Mouse (Mus musculus): ENCODE data around the gene Sash1.

Sash1 gene

DNA sequence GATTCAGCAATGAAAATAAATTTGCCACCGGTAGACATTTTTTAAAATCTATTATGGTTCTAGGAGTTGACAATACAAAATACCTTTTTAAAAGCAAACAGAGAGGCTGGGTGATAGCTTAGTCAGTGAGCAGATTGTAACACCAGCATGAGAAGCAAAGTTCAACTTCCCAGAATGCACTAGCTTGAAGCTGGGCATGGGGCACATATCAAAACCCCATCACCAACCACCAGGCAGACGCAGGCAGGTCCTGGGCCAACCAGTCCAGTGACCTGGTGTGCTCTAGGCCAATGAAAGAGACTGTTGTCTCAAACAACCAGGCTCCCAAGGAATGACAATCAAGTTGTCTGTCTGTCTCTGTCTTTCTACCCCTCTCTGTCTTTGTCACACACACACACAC is 98.6 kb downstream of the Sash1 start:
- peak; percentile 70 for DNase-seq

DNA sequence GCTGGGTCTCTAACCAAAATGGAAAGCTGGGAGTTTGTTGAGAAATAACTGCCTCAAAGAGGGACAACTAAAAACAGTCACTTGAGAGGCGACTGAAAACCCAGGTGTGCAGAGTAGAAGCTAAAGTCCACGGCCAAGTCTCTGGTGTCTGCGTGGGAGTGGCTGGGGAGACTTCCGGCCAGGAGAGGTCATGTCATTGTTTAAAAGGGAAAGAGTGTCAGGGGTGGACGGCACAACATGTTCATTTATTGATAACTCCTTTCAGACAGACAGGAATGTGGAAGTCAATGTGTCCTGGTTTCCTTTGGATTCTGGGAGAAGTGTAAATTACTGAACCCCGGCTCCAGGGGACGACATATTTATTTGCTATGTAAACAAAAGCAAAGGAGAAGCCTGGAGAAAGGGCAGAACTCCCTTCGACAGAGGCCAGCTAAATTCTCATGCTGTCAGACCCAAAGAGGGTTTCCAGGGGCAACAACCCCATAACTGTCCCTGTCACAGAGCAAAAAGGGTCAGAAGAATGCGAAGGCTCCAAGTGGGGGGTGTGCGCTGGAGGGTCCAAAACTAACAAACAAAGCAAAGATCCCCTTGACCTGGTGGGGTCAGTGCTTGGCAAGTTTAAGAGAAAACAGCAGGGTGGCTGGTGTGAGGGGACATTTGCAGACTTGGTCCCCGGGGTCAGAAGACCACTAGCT is 100.3 kb downstream of the Sash1 start:
- DNase-seq, result no peak

GRCm38 (mm10) chr10:8781876-8782372 is 103.9 kb downstream of the Sash1 start:
- DNase-seq, result no peak

GRCm38 (mm10) chr10:8779842-8780241 is 106.0 kb downstream of the Sash1 start:
- no peak for DNase-seq

DNA sequence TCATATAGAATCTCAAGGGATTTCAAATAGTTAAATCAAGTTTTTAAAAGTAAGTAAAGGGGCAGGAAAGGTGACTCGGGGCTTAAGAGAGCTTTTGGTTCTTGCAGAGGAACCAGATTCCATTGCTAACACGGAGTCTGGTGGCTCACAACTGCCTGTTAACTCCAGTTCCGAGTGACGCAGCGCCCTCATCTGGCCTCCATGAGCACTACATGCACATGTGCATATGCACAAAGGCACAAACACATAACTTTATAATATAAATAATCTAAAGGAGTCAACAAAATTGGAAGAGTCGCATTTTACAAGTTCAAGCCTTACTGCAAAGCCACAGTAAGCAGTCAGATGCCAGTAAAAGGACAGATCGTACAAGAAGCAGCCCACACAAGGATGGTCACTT is 107.0 kb downstream of the Sash1 start:
- DNase-seq, result no peak

DNA sequence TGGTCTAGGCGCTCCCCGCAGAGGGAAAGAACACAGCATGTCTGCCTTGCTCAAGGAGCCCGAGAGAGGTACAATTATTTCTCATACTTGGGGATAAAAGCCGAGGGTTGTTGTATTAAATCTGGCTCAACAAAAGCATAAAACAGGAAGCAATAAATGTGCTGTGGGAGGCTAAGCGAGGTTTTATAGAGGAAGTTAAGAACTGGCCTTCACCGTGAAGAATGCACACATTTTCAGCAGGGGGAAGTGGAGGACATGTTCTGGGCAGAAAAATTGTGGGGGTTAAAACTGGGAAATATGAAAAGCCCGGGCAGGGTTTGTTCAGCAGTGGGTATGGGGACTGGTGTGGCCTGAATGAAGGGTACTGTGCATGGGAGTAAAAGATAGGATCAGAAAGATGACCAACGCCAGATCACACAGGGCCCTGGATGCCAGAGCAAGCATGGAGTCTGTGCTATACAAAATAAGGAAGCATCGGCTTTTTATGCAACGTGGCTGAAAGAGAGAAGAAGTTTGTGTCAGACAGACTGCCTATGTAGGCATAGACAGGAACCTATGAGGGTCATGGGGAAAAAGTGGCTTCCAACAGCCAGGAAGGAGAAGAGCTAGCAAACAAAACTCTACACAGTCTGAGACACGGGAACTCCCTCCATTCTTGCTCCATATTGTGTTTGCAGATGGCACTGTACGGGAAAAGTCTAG is 108.2 kb downstream of the Sash1 start:
- DNase-seq, result no peak

- DNase-seq, result no peak
These were observed 109.1 kb downstream of the Sash1 start for GRCm38 (mm10) chr10:8776791-8777190.

DNA sequence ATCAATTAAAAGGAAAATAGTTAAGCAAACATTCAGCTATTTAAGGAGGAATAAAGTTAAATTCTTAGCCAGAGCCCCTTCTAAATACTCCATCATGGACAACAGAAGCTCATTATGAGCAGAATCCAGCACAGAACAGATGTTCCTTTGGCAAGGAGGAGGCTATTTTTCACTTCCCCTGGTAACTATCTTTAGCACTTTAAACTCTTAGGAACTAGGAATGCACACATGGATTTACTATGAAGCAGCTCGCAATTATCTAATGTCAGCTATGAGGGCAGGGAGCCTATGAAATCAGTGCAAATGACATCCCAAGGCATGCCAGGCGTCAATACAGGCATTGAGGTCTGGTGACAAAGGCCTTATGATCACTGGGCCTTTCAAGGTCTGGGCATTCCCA is 110.1 kb downstream of the Sash1 start:
- DNase-seq, result no peak

DNA sequence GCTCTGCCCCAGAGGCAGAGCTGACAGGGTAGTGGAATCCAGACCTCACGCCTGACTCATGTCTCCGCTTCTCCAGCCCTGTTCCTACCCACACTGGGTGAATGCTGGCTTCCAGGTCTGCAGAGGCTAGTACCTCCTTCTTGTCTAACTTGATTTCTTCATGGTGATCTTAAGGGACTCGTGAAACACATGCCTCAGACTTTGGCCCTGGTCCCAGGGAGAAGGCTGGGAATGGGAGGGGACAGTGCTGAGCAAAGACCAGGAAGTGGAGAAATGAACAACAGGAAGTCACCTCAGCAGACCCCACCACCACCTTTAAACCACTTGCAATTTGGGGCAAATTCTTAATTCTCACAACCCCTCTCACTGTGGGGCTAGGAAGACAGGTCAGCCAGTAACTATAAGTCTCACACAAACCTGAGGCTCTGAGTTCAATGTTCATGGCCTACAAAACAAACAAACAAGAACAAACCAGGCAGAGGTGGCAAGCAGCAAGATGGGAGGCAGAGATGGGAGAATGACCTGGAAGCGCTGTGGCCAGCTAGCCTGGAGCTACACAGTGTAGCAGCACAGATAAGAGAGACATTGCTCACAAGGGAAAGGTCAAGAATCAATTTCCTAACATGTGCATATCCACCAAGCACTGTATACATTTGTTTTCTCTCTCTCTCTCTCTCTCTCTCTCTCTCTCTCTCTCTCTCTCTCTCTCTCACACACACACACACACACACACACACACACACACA is 113.2 kb downstream of the Sash1 start:
- DNase-seq, result peak; percentile 68

DNA sequence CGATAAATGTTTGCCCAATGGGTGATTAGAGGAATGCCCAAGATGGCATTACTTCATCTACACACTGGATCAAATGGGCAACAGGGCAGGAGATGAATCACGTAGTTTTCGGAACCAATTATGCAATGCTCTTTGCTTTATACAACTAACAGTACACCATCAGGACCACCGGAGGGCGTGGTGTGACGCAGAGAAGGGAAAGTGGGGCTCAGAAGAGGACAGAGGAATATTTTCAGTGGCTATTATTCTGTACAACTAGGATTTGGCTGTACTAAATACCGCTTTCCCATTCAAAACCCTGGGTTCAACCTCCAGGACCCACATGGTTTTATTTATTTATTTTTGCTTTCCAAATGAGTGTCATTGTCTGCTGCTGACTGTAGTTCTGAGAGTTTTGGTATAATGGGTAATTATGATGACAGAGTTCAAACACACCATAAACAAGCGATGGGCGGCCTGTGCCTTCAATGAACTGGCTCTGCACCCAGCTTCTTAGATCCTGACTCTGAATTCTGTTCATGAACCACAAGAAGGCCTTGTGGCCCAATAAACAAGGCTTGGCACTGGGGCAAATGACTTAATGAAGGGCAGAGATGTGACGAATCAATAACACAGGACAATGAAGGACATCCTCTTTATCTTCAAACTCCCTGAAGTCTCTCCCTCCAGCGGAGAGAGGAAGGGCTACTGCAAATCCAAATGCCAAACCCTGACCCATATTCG is 114.8 kb downstream of the Sash1 start:
- DNase-seq, result no peak

GRCm38 (mm10) chr10:8768654-8769053 is 117.2 kb downstream of the Sash1 start:
- no peak for DNase-seq

- DNase-seq, result no peak
These were observed 118.5 kb downstream of the Sash1 start for GRCm38 (mm10) chr10:8767381-8767780.

DNA sequence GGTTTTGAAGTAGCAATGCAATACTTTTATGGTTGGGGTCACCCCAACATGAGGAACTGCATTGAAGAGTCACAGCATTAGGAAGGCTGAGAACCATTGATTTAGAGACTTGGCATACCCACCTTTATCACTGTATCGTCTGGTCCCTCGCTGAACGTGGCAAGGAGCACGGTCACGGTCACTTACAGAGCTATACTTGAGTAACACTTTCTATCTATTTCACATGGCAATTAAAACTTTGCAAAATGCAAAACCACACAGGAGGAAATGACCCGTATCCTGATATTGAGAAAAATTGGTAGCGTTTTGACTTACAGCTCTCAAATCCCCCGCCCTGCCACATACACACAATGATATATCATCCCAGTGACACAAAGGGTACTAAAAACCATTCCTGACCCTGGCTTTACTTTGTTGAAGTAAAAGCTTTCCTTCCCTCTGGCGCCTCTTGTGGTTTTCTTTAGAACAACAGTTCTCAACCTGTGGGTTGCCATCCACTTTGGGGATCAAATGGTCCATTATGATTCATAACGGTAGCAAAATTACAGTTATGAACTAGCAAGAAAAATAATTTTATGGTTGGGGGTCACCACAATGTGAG is 119.8 kb downstream of the Sash1 start:
- peak; percentile 40 for DNase-seq

- no peak for DNase-seq
These were observed 123.1 kb downstream of the Sash1 start for GRCm38 (mm10) chr10:8762771-8763170.

DNA sequence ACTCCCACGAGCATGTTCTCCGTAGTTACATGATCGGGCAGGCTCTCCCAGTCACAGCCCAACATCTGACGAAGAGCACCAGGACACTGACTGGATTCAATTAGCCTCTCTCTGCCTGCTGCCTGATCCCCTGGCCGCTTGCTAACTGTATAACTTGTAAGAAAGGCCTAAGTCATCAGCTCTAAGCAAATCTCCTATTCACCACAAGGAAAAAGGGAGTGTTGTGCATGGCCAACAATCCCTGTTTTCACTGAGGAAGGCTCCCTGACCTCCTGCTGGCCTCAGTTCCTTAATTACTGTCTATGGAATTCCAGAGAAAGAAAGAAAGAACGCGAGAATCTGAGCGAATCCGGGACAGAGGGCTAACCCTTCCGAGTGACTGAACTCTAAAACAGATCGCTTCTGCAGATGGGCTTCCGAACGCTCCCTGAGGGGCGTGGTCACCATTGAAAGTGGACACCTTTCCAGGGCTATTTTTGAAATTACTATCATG is 123.6 kb downstream of the Sash1 start:
- peak; percentile 36 for DNase-seq

DNA sequence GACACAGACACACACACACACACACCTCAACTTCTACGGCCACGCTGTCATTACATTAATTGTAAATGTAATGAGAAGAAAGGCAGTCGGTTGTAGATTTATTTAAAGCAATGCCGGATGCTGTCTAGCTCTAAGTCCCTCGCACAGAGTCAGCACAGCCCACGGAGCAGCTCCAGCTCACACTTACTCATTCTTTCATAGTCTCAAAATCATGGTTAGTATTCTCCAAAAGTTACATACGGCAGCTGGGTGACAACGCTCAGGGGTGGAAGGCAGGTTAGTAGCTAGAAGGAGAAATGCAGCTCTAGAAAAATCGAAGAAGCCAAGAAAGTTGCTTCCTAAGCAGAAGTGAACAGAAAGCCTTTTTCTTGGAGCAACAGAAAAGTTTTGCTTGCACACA is 124.2 kb downstream of the Sash1 start:
- DNase-seq, result no peak

- DNase-seq, result no peak
These were observed 125.3 kb downstream of the Sash1 start for GRCm38 (mm10) chr10:8760598-8760997.

DNA sequence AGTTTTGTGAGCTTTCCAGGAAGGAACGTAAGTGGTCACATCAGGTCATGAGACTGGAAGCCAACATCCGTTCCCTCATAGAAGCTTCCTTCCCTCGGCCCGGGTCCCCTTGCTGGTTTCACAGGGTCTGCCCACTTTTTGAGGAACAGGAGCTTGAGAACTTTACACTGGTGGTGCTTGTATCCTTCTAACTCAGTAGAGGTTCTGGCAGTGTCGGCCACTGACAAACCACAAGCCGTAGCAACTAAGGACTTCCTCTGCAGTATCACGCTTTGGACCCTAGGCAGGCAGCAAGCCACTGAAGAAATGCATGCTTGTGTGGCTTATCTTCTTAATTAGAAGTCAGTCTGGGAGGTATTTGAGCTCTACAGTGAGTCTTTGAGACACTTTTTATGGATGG is 126.6 kb downstream of the Sash1 start:
- no peak for DNase-seq

DNA sequence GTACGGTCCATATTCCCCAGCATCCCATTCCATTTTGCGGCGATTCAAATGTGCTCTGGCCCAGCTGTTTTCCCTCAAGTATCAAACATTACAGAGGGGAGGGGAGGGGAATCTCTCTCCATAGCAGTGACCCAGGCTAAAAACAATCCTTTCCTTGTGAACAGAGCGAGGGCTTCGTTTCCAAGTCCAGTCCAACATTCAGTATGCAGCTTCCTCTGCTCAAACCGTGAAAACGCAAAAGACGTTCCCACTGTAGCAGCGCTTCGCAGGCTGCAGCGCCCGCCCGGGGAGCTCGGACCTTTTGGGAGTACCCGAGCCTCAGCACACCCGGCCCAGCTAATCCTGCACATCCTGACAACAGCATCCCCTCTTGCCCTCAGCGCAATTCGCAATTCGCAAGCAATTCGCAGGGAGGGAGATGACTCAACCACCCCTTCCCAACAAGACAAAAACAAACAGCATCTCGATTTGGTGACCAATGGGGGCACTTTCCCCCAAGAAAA is 128.4 kb downstream of the Sash1 start:
- DNase-seq, result no peak

GRCm38 (mm10) chr10:8756604-8757354 is 129.1 kb downstream of the Sash1 start:
- no peak for DNase-seq

GRCm38 (mm10) chr10:8753377-8753776 is 132.5 kb downstream of the Sash1 start:
- DNase-seq, result no peak

- no peak for DNase-seq
These were observed 133.4 kb downstream of the Sash1 start for GRCm38 (mm10) chr10:8752436-8752835.

Data from kidney, adult 9 months (tissue).